Mouse (Mus musculus) testis, postnatal 10 days (tissue): ENCODE measurements around the gene Rdh16f1.
"Not testable (repeated sequence)": the region's sequence is repeated elsewhere in the genome, so short reads cannot be mapped to it uniquely, and the experiment has no call there.

Experiments used
- DNase-seq: peaks from one replicate; pipeline ENCODE4 v3.0.0; 2021; ENCODE audit warnings: low spot score

Gene Rdh16f1

GRCm38 (mm10) chr10:127748847-127749612, 10.6 kb upstream of the Rdh16f1 start:
- DNase-seq = peak; percentile 64

GRCm38 (mm10) chr10:127750136-127750777, 9.3 kb upstream of the Rdh16f1 start:
- DNase-seq = peak; percentile 38

GRCm38 (mm10) chr10:127751548-127751947, 8.0 kb upstream of the Rdh16f1 start, which contains the start of gene Gpr182:
Gene Gpr182, minus strand, starts transcription at chr10:127751732.
- no peak for DNase-seq

GRCm38 (mm10) chr10:127754566-127755166, 4.9 kb upstream of the Rdh16f1 start:
- DNase-seq = peak; percentile 64

- DNase-seq = no peak
These were observed 4.3 kb upstream of the Rdh16f1 start for GRCm38 (mm10) chr10:127755246-127755645.

- peak; percentile 45 for DNase-seq
These were observed 3.7 kb upstream of the Rdh16f1 start for GRCm38 (mm10) chr10:127755770-127756468.

GRCm38 (mm10) chr10:127762926-127763325, 3.3 kb downstream of the Rdh16f1 start:
- peak; percentile 22 for DNase-seq

GRCm38 (mm10) chr10:127763914-127764680, 4.5 kb downstream of the Rdh16f1 start:
- DNase-seq = peak; percentile 33

GRCm38 (mm10) chr10:127766564-127766963, 7.0 kb downstream of the Rdh16f1 start:
- DNase-seq = peak; percentile 37

- no peak for DNase-seq
These were observed 16.4 kb downstream of the Rdh16f1 start, which contains the start of gene Rdh9 for GRCm38 (mm10) chr10:127776011-127776410. Gene Rdh9, plus strand, starts transcription at chr10:127776386.

- not testable (repeated sequence) for DNase-seq
These were observed 22.7 kb downstream of the Rdh16f1 start for GRCm38 (mm10) chr10:127782321-127782720.

- DNase-seq = not testable (repeated sequence)
These were observed 25.8 kb downstream of the Rdh16f1 start for GRCm38 (mm10) chr10:127785411-127785810.

- no peak for DNase-seq
These were observed 39.7 kb downstream of the Rdh16f1 start for GRCm38 (mm10) chr10:127799295-127799694.

GRCm38 (mm10) chr10:127800891-127801290, 41.3 kb downstream of the Rdh16f1 start, which contains the start of gene Rdh16:
Gene Rdh16, plus strand, starts transcription at chr10:127801152.
- no peak for DNase-seq

- DNase-seq = no peak
These were observed 42.0 kb downstream of the Rdh16f1 start for GRCm38 (mm10) chr10:127801612-127802011.

- no peak for DNase-seq
These were observed 42.6 kb downstream of the Rdh16f1 start for GRCm38 (mm10) chr10:127802236-127802635.

- DNase-seq = no peak
These were observed 44.8 kb downstream of the Rdh16f1 start for GRCm38 (mm10) chr10:127804416-127804815.

- DNase-seq = no peak
These were observed 56.3 kb downstream of the Rdh16f1 start for GRCm38 (mm10) chr10:127815888-127816287.

- DNase-seq = not testable (repeated sequence)
These were observed 57.8 kb downstream of the Rdh16f1 start for GRCm38 (mm10) chr10:127817268-127817910.

- not testable (repeated sequence) for DNase-seq
These were observed 62.2 kb downstream of the Rdh16f1 start for GRCm38 (mm10) chr10:127821806-127822205.

- peak; percentile 46 for DNase-seq
These were observed 65.8 kb downstream of the Rdh16f1 start for GRCm38 (mm10) chr10:127825386-127825785.
